Mouse (Mus musculus): Measurements from ENCODE around the gene Arap1. TPM values are rescaled to one million over a fixed set of nuclear protein-coding genes. Genes with fewer than 3 reads are reported as not detected.

Gene Arap1
- polyA plus RNA-seq, 1 experiment from 2014 or later, result 11.3 TPM

DNA sequence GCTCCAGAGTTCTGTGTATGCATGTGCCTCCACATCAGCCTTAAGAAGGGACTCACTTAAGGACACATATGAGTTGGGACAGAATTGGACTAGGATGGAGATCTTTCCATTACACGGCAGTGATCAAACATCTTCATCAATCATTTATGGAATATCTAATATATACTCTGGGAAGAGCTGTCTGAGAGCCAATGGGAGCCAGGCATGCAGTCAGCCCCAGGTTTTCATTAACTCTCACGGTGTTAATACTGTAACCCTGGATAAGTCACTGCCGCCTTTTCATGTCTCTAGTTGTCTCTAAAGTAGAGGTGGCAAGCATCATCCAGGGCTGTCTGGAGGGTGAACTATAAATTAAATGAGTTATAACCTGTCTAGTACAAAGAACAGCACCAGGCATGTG is 34.8 kb upstream of the Arap1 start:
- WGBS, result 75% methylated on average over 3 of the region's 3 CpGs
- no peak overlapping the region for H3K4me3 ChIP-seq (replicated peaks; ENCODE audit: low read length)

GRCm38 (mm10) chr7:101314396-101314795 is 33.5 kb upstream of the Arap1 start:
- Histone ChIP-seq H3K27me3 (ENCODE audit: control insufficient read depth, insufficient read depth, low read length) (no peaks in the 10 kb centered on the region), H3K4me3 (replicated peaks; ENCODE audit: low read length) (no peak overlapping the region), H3K9me3 (ENCODE audit: control insufficient read depth, low read length) (no peaks in the 10 kb centered on the region), H3K27ac (no peak overlapping the region), H3K9ac (no peak overlapping the region), H3K4me2 (replicated peaks) (no peak overlapping the region), H3K36me3 (replicated peaks; ENCODE audit: control insufficient read depth, insufficient read depth) (no peaks in the 10 kb centered on the region), H3K4me1 (replicated peaks; ENCODE audit: control insufficient read depth, insufficient read depth, low read length) (0 out of 2 replicates have a peak, but pooled peaks cover 2% of the 10 kb centered on the region)
- no peak for ATAC-seq (ENCODE audit: low FRiP score)
- 70% methylated on average over 5 of the region's 5 CpGs for WGBS
- no peak for DNase-seq (ENCODE audit: low spot score)

More for the DNA sequence above, 34.8 kb upstream of the Arap1 start:
- Histone ChIP-seq H3K4me2 (replicated peaks) (no peak overlapping the region), H3K4me1 (replicated peaks; ENCODE audit: control insufficient read depth, insufficient read depth, low read length) (0 out of 2 replicates have a peak, but pooled peaks cover 2% of the 10 kb centered on the region), H3K27me3 (ENCODE audit: control insufficient read depth, insufficient read depth, low read length) (no peaks in the 10 kb centered on the region), H3K27ac (no peak overlapping the region), H3K36me3 (replicated peaks; ENCODE audit: control insufficient read depth, insufficient read depth) (no peaks in the 10 kb centered on the region), H3K9me3 (ENCODE audit: control insufficient read depth, low read length) (no peaks in the 10 kb centered on the region), H3K9ac (no peak overlapping the region)
- DNase-seq (ENCODE audit: low spot score) (no peak), ATAC-seq (ENCODE audit: low FRiP score) (no peak)

DNA sequence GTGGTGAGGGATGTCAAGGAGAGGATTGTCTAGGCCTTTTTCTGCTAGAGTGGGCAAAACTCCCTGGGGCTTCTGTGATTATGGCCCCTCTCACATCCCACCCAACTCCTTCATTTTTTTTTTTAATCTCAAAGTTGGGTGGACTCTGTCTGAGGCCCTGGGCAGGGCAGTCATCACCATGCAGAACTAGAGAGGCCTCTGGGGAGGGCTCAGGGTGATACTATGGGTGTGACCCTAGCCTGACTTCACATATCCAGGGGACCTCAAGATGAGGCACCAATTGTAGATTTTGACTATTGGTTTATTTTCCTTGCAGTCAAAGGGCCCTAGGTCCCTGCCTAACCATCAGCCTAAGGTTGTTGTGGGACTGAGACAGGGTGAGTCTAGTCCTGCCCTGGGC is 32.2 kb upstream of the Arap1 start:
- Histone ChIP-seq H3K27ac (no peak overlapping the region), H3K4me1 (replicated peaks; ENCODE audit: control insufficient read depth, insufficient read depth, low read length) (no peaks in the 10 kb centered on the region), H3K36me3 (replicated peaks; ENCODE audit: control insufficient read depth, insufficient read depth) (no peaks in the 10 kb centered on the region), H3K27me3 (ENCODE audit: control insufficient read depth, insufficient read depth, low read length) (0 out of 2 replicates have a peak, but pooled peaks cover 3% of the 10 kb centered on the region), H3K9ac (no peak overlapping the region), H3K4me3 (replicated peaks; ENCODE audit: low read length) (no peak overlapping the region), H3K9me3 (ENCODE audit: control insufficient read depth, low read length) (no peaks in the 10 kb centered on the region), H3K4me2 (replicated peaks) (no peak overlapping the region)
- DNase-seq (ENCODE audit: low spot score) (no peak), ATAC-seq (ENCODE audit: low FRiP score) (no peak)

GRCm38 (mm10) chr7:101316591-101317001 is 31.3 kb upstream of the Arap1 start:
- ATAC-seq (ENCODE audit: low FRiP score), result no peak

GRCm38 (mm10) chr7:101317014-101317413 is 30.9 kb upstream of the Arap1 start, which contains the start of gene Stard10:
Gene Stard10, plus strand, starts transcription at chr7:101317086.
- ATAC-seq (ENCODE audit: low FRiP score), result no peak
- H3K9ac ChIP-seq, result no peak within 1 kb of the TSS
- WGBS, result 68% methylated on average over 3 of the region's 3 CpGs

More at GRCm38 (mm10) chr7:101316591-101317001, 31.3 kb upstream of the Arap1 start:
- 0 out of 2 replicates have a peak, but pooled peaks cover 2% of the 10 kb centered on the region for H3K4me1 ChIP-seq (replicated peaks; ENCODE audit: control insufficient read depth, insufficient read depth, low read length)
- no peak for DNase-seq (ENCODE audit: low spot score)
- H3K36me3 ChIP-seq (replicated peaks; ENCODE audit: control insufficient read depth, insufficient read depth), result no peaks in the 10 kb centered on the region
- H3K27me3 ChIP-seq (ENCODE audit: control insufficient read depth, insufficient read depth, low read length), result 0 out of 2 replicates have a peak, but pooled peaks cover 3% of the 10 kb centered on the region
- no peaks in the 10 kb centered on the region for H3K9me3 ChIP-seq (ENCODE audit: control insufficient read depth, low read length)
- H3K9ac ChIP-seq, result no peak overlapping the region
- no peak overlapping the region for H3K4me2 ChIP-seq (replicated peaks)
- WGBS, result 72% methylated on average over 6 of the region's 6 CpGs
- H3K4me3 ChIP-seq (replicated peaks; ENCODE audit: low read length), result no peak overlapping the region
- no peak overlapping the region for H3K27ac ChIP-seq

DNA sequence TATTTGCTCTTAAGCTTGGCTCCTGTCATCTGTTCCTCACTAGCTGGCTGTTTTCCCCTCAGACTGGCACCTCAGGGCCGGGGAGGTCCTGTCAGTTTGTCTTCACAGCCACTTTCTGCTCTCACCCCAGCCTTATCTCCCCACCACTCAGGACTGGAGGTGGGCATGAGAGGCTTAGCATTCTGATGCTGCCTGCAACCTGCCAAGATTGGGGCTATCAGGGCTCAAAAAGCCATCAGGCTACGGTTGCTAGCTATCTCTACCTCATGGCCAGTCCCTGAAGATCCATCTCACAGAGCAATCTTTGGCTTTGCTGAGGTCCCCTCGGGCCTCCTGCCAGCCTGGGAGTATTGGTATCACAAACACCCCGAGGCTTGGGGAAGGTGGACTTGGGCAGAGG is 29.0 kb upstream of the Arap1 start:
- H3K36me3 ChIP-seq (replicated peaks; ENCODE audit: control insufficient read depth, insufficient read depth), result no peaks in the 10 kb centered on the region
- WGBS, result 67% methylated on average over 4 of the region's 4 CpGs

More at GRCm38 (mm10) chr7:101317014-101317413, 30.9 kb upstream of the Arap1 start, which contains the start of gene Stard10:
- H3K4me2 ChIP-seq (replicated peaks), result no peak within 1 kb of the TSS
- H3K36me3 ChIP-seq (replicated peaks; ENCODE audit: control insufficient read depth, insufficient read depth), result no peaks in the 10 kb centered on the region
- no peaks in the 10 kb centered on the region for H3K9me3 ChIP-seq (ENCODE audit: control insufficient read depth, low read length)
- H3K27ac ChIP-seq, result no peak within 1 kb of the TSS
- H3K4me3 ChIP-seq (replicated peaks; ENCODE audit: low read length), result no peak within 1 kb of the TSS
- DNase-seq (ENCODE audit: low spot score), result no peak
- 0 out of 2 replicates have a peak, but pooled peaks cover 6% of the 10 kb centered on the region for H3K4me1 ChIP-seq (replicated peaks; ENCODE audit: control insufficient read depth, insufficient read depth, low read length)
- 0 out of 2 replicates have a peak, but pooled peaks cover 3% of the 10 kb centered on the region for H3K27me3 ChIP-seq (ENCODE audit: control insufficient read depth, insufficient read depth, low read length)

GRCm38 (mm10) chr7:101319796-101320195 is 28.1 kb upstream of the Arap1 start:
- no peak overlapping the region for H3K4me2 ChIP-seq (replicated peaks)

More for the DNA sequence above, 29.0 kb upstream of the Arap1 start:
- Histone ChIP-seq H3K4me1 (replicated peaks; ENCODE audit: control insufficient read depth, insufficient read depth, low read length) (0 out of 2 replicates have a peak, but pooled peaks cover 6% of the 10 kb centered on the region), H3K4me3 (replicated peaks; ENCODE audit: low read length) (no peak overlapping the region), H3K27ac (no peak overlapping the region), H3K27me3 (ENCODE audit: control insufficient read depth, insufficient read depth, low read length) (0 out of 2 replicates have a peak, but pooled peaks cover 3% of the 10 kb centered on the region), H3K9ac (no peak overlapping the region), H3K4me2 (replicated peaks) (no peak overlapping the region), H3K9me3 (ENCODE audit: control insufficient read depth, low read length) (no peaks in the 10 kb centered on the region)
- ATAC-seq (ENCODE audit: low FRiP score) (no peak), DNase-seq (ENCODE audit: low spot score) (no peak)

GRCm38 (mm10) chr7:101320399-101321217 is 27.3 kb upstream of the Arap1 start:
- no peak overlapping the region for H3K27ac ChIP-seq
- ATAC-seq (ENCODE audit: low FRiP score), result peak; percentile 74
- WGBS, result 6% methylated on average over 22 of the region's 37 CpGs

More at GRCm38 (mm10) chr7:101319796-101320195, 28.1 kb upstream of the Arap1 start:
- H3K36me3 ChIP-seq (replicated peaks; ENCODE audit: control insufficient read depth, insufficient read depth), result no peaks in the 10 kb centered on the region
- 0 out of 2 replicates have a peak, but pooled peaks cover 3% of the 10 kb centered on the region for H3K27me3 ChIP-seq (ENCODE audit: control insufficient read depth, insufficient read depth, low read length)
- DNase-seq (ENCODE audit: low spot score) (no peak), ATAC-seq (ENCODE audit: low FRiP score) (no peak)
- 97% methylated on average over 1 of the region's 1 CpGs for WGBS
- no peak overlapping the region for H3K4me3 ChIP-seq (replicated peaks; ENCODE audit: low read length)
- H3K4me1 ChIP-seq (replicated peaks; ENCODE audit: control insufficient read depth, insufficient read depth, low read length), result 0 out of 2 replicates have a peak, but pooled peaks cover 6% of the 10 kb centered on the region
- no peak overlapping the region for H3K27ac ChIP-seq
- no peak overlapping the region for H3K9ac ChIP-seq
- H3K9me3 ChIP-seq (ENCODE audit: control insufficient read depth, low read length), result no peaks in the 10 kb centered on the region

DNA sequence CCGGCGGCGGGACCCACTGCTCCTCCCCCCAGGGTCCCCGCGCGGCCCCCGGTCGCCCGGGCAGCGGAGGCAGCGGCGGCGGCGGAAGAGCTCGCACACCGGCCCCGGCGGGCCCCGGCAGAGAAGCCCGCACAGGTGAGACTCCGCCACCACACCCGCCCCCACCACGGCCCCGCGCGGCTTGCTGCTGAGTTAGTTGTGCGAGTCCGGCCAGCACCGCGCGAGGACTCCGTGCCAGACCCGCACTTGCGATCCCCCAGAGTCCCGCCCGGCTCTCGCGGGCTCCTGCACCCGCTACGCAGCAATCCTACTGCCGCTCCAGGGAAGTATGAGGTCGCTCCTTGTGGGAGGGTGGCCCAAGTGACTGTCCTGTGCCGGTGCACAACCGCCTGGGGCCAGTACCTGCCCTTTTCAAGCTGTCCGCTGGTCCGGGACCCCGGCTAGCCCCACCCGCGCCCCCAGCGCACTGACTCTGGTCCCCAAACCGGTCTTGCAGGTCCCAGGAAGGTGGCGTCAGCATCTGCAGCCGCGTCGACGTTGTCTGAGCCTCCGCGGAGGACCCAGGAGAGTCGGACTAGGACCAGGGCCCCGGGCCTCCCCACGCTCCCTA is 26.5 kb upstream of the Arap1 start:
- Histone ChIP-seq H3K4me3 (replicated peaks; ENCODE audit: low read length) (peak overlapping the region; percentile 78), H3K4me1 (replicated peaks; ENCODE audit: control insufficient read depth, insufficient read depth, low read length) (0 out of 2 replicates have a peak, but pooled peaks cover 6% of the 10 kb centered on the region), H3K27me3 (ENCODE audit: control insufficient read depth, insufficient read depth, low read length) (0 out of 2 replicates have a peak, but pooled peaks cover 3% of the 10 kb centered on the region), H3K4me2 (replicated peaks) (peak overlapping the region; percentile 91), H3K27ac (no peak overlapping the region), H3K9ac (peak overlapping the region; percentile 70), H3K9me3 (ENCODE audit: control insufficient read depth, low read length) (no peaks in the 10 kb centered on the region), H3K36me3 (replicated peaks; ENCODE audit: control insufficient read depth, insufficient read depth) (no peaks in the 10 kb centered on the region)
- 1% methylated on average over 38 of the region's 61 CpGs for WGBS
- ATAC-seq (ENCODE audit: low FRiP score), result peak; percentile 56
- DNase-seq (ENCODE audit: low spot score), result peak; percentile 50

More at GRCm38 (mm10) chr7:101320399-101321217, 27.3 kb upstream of the Arap1 start:
- H3K4me1 ChIP-seq (replicated peaks; ENCODE audit: control insufficient read depth, insufficient read depth, low read length), result 0 out of 2 replicates have a peak, but pooled peaks cover 6% of the 10 kb centered on the region
- H3K36me3 ChIP-seq (replicated peaks; ENCODE audit: control insufficient read depth, insufficient read depth), result no peaks in the 10 kb centered on the region
- H3K4me3 ChIP-seq (replicated peaks; ENCODE audit: low read length), result peak overlapping the region; percentile 78
- H3K27me3 ChIP-seq (ENCODE audit: control insufficient read depth, insufficient read depth, low read length), result 0 out of 2 replicates have a peak, but pooled peaks cover 3% of the 10 kb centered on the region
- peak overlapping the region; percentile 70 for H3K9ac ChIP-seq
- H3K4me2 ChIP-seq (replicated peaks), result peak overlapping the region; percentile 91
- DNase-seq (ENCODE audit: low spot score), result peak; percentile 57
- no peaks in the 10 kb centered on the region for H3K9me3 ChIP-seq (ENCODE audit: control insufficient read depth, low read length)

Measured in hindbrain, embryonic 14.5 days (tissue).